Mouse (Mus musculus): ENCODE measurements around the gene Fam170b.

Gene Fam170b

DNA sequence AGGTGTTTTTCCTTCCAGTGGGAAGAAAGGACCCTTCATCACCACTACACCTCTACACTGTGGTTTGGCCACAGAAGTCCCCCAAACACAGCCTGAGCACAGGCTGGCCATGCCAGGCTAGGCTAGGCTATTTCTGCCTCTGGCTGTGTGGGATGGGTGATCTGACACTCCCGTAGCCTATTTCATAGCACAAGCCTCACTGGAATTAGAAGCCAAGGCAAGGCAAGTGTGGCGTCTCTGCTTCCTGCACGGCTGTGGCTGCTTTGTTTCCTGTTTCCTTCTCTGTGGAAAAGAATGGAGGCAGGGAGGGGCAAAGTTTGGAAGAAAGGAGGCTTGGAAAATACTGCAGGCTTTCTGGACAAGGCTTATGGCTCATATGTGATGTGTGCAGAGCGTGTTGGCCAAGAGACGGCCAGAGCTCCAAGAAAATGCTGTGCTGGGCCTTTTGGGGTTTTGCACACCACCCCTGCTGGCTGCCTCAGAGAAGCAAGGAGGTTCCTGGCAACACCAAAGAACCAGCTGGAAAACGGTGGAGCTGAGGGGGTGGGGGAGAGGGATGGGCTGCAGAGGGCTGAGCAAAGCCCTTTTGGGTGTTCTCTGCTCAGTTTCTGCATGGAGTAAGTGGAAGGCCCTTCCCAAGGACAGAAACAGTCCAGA lies 5.6 kb upstream of the Fam170b start:
- DNase-seq = peak in 1 of 2 experiments; percentile 19

DNA sequence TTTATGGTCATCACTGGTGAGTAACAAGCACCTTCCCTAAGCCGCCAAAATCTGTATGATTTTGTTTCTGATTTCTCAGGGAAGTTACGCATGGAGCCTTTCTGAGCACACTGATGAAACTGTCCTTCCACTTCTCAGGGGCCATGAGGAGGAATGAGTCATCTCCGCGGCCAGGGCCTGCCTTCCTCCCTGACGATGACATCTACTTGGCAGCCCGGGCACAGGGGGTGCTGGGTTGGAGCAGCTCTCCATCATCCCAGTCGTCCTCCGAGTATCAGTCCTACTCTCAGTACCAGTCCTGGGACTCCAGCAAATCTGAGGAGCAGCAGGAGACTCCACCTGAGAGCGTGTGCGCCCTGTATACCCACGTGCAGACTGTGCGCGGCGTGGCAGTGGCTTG lies 1.4 kb downstream of the Fam170b start:
- no peak for DNase-seq

DNA sequence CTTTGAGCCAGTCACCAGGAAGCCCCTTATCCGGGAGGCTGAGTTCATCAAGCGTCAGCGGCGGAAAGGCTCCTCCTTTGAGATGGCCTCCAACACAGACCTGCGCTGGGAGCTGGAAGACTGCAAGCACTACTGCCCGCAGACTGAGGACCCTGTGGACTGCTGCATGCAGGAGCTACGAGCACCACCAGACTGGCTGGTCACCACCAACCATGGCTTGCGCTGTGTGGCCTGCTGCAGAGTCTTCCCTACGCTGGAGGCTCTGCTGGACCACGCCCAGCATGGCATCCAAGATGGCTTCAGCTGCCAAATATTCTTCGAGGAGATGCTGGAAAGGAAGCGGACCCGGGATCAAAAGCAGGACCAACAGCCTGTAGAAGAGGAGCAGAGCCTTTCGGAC lies 1.8 kb downstream of the Fam170b start:
- DNase-seq = peak; percentile 47 to 61

DNA sequence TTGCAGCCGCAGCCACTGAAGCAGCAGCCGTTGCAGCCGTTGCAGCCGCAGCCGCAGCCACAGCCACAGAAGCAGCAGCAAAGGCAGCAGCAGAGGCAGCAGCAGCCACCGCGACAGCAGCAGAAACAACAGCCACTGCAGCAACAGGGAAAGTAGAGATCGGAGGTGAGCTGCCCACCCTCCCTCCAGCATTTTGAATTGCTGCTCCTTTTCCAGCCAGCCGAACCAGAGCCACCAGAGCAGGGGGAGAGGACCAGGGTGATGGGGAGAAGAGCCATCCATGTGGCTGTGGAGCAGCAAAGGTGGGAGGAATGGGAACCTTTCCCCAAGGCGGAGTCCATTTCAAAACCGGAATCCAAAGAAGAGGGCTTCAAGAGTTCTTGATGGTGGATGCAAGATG lies 2.4 kb downstream of the Fam170b start:
- no peak for DNase-seq

DNA sequence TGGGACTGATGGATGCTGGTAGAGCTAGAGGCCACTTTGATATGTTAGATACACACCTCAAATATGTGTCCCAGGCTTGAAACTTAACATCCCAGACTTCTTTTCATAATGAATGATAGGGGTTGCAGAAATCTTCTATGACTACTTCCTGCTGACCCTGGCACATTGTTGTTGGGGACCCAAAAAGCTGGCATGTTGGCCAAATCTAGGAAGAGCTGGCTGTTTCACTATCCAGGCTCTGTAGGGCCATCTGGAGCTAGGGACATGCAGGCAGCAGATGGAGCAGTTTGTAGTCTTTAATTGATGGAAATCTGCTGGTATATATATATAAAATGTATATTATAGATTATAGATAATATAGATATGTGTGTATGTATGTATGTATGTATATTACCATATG lies 8.3 kb downstream of the Fam170b start:
- DNase-seq = peak; percentile 29 to 50

DNA sequence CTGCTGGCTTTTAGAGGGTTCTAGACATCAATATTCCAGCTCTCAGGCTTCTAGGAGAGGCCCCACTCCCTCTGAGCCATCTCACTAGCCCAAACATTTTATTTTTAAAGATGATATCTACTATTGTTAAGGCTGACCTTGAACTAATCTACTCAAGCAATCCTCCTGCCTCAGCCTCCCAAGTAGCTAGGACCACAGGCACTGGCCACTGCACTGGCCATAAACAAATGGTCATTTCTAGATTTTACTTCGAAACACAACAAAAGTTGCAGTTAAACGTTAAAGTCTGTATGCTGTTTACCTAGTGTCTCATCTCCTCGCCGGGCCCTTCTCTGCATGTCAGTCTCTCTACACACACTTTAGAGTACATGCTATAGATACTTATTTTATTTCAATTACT lies 20.3 kb downstream of the Fam170b start:
- no peak for DNase-seq

DNA sequence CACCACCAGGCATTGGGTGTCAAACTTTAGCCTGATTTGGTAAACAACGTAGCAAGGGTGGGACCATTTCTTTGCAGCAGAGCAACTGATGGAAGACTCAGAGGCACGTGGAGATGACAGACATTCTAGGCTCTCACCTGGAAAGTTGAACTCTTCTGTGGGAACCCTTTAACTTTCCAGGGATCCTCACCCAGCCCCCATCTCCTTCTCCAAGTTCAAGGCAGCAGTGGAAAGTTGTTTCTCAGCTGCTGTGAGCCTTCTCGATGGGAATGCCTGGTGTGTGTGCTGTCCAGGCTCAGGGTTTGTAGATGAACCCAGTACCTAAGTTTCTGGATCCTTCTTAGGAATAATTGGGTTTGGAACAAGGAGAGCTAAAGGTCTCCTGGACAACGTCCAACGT lies 22.5 kb downstream of the Fam170b start:
- DNase-seq = no peak

DNA sequence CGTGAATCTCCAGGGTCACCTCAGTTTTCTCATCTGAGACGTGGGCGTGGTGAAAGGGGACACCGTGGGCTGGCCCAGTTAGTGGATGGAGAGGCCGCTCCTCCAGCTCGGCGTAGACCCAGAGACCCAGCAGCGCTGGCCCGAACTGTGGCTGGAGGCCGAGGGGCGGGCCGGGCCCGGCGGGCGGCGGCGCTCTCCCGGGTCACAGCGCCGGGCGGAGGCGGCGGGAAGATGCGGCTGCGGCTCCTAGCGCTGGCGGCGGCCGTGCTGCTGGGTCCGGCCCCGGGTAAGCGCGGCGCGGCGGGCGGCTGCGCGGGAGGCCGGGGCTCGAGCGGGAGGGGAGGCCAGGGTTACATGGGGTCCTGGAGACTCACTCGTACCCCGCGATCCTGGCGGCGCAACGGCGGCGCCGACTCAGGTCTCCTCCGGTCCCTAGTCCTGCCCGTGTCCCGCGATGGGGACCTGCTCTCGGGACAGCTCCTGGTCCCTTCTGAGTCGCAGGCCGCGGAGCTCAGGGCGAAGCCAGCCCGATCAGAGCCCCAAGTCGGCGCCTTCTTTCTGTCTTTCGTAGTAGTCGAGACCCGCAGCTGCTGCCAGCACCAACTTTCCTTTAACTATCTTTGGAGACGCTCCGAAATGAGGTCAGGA lies 23.0 kb downstream of the Fam170b start, which contains the start of gene Vstm4:
Gene Vstm4, plus strand, starts transcription at position 76 of the 648 bp plus-strand sequence.
- DNase-seq = peak; percentile 60

DNA sequence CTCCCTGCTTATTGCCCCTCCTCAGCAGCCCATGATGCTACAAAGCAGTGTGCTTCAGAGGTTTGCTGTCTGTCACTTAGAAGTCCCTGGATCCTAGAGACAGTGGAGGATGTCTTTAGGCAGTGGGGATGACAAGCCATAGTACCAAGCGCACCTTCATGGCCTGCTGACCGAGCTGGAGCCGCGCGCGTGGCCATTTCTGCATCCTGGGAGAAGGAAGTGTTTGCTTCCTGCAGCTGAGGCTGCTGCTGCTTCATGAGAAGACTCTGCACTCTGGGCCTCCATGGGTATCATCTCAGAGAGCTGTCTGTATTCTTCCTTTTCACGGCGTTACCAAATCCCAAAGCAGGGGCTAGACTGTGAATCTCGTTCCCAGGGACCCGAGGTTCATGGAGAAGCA lies 24.6 kb downstream of the Fam170b start:
- no peak for DNase-seq

DNA sequence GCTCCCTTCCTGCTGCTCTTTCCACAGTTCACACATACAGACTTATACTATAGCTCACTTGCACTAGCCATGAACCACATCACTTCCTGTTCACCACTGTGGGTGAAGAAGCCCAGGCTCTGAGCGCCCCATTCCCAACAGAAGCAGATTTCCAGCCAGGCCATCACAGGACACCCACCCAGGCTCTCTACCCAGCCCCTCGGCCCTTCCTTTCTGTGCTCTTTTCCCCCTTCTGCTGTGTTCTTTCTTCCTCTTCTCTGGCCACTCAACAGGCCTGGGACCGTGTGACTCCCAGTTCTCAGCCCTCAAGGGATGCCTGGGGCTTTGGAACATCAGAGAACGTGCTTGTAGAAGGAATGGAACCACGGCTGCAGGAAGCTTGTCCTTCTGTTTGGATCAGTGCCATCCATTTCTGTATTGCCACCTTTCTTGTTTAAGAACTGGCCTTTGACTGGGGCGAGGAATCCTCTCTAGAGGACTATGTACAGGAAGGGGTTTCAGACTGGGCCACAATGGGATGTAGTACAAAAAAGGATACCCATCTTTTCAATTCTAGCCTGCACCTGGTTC lies 25.3 kb downstream of the Fam170b start:
- DNase-seq = no peak

DNA sequence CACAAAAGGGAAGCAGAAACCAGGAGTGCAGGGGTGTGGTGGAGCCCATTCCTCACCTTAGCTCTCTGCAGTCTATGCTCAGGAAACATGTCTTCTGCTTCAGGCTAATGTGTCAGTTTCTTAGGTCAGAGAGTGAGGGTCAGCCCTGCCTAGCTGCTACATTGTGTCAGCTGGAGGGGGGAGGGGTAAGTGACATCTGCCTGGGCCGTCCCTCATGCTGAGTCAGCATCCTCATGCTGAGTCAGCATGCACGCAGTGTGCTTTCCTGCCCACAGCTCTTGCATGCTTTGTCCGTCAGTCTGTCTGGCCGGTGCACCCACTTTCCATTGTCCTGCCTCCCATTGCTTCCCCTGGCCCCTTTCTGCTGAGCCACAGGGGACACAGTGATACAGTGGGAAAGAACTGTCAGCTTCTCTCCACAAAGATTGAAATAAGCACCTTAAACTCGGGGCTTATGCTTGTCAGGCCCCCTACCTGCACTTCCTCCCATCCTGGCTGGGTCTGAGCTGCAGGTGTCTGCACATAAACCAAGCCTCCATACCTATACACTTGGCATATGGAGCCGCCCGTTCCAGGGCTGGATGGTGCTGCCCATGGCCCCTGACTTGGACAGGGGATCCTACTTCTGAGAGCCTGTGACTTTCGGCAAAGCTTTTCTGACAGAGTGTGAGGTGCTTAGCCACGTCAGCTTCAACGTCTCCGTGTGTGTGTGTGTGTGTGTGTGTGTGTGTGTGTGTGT lies 26.2 kb downstream of the Fam170b start:
- no peak for DNase-seq

DNA sequence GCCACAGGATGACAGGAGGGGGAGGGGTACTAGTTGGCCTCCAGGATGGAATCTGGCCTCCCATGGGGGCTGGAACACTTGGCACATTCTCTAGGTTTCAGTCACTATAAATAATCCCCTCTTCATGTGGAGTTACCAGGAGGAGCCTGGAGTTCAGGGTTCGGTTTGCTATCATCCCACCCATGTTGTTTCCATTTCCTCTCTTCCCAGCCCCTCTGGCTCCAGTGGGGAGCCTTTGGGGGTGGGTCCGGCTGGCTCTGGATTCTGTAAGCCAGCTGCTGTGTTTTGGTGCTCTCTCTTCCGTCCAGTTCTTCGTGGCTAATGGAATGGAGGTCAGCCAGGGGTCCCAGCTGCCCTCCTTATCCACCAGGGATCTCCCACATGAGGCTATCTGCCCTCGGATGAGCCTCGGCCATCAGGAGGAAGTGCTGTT lies 27.4 kb downstream of the Fam170b start:
- peak in 1 of 2 experiments; percentile 43 for DNase-seq

DNA sequence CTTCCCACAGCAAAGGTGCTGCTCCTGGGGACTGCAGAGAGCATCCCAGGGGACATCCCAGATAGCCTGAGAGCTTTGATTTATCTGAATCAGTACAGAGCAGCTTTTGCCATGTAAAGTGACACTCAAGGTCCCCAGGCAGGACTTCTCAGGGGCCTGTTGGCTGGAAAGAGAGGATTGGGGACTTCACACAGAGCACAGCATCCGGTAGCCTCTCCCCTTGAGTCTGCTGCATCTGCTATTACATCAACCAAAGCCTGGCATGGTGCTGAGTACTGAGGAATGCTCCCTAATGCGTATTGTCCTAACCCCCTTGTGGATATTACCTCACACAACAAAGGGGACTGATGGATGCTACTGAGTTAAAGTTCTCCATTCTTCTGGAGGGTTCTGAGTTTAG lies 27.9 kb downstream of the Fam170b start:
- DNase-seq = no peak

DNA sequence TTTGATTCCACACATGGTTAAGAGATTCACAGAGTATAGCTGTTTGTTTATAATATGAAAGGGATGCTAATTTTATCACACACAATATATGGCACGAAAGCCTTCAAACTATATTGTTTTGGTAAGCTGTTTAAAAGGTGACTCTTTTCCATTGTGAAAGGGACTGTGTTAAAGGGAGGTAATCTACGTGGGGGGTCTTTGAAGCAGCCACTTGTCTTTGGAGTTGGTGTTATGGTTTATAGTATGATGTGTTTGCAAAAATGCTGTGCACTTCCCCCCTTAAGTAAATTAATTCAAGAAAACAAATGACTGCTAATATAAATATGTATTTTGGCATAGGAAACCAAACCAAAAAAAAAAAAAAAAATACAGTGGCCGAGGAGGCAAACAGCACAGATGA lies 31.6 kb downstream of the Fam170b start:
- DNase-seq = no peak

DNA sequence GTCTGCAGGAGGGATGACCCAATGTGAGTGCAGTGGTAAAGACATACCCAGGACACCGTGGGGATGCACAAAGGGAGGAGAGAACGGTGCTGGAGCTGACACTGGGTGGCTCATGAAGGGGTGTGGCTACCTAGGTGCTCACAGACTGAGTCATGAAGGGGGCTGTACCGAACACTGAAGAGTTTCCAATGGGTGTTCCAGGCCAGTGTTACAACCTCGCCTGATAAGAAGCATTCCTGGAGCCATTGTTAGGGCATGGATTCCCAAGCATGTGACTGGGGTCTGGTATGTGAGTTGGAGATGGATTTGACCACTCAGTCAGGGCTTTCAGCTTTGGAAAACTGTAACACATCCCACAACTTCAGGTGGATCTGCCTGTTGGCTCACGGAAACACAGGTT lies 38.2 kb downstream of the Fam170b start:
- no peak for DNase-seq

DNA sequence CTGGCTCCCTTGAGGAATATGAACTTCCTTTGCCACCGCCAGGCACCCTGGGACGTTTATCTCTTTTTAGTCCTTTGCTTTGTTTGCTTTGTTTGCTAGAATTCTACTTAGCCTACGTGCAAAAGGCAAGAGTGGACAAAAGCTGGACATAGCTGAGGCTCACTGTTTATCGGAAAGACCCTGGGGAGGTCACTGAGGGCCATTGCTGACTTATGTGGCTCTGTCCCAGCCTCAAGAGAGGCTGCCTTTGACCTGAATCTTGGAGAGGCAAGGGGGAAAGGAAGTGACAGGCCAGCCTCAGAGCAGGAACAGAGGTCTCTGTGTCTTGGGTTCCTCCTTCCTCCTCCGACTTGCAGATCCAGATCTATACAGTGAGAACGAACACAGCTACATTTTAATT lies 43.8 kb downstream of the Fam170b start:
- no peak for DNase-seq

DNA sequence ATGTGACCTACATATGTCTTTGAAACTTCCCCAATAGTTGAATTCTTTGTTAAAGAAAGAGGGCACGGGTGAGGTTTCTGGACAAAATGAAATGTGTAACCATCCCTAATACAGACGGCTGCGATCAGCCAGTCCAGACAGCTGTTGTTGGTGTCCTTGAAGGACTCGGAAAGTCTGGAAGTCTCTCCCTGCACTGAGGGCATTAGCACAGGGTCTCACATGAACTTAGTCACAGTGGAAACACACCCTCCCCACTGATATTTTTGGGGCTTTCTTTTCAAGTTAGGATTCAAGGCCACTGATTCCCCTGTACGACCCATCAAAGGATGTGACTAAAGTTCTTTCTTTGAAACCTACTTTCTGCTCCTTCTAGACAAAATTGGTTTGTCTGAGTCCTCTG lies 46.6 kb downstream of the Fam170b start:
- no peak for DNase-seq

DNA sequence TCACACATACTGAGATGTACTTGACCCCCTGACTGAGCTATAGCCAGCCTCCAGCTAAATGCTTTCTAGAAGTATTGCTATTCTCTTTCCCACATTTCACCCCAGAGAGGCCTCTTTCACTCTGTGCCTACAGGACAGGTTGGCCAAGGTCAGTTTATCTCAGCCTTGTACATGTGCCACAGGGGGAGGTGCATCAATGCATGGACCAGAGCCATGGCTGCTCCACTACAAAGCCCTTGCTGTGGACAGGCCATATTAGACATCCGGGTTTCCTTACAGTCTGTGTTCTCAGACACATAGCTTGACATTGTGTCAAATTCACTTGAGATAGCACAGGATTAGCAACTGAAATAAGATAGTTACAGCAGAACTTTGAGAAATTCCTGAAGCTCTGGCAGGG lies 47.9 kb downstream of the Fam170b start:
- no peak for DNase-seq
